Mouse (Mus musculus) stomach, adult 2 months (tissue): ENCODE results near the gene Rtn4ip1. TPM values are rescaled to one million over a fixed set of nuclear protein-coding genes. Genes with fewer than 3 reads are reported as not detected.

Source experiments
- polyA plus RNA-seq: library from polyadenylated mRNA; depleted of rRNA; stranded (reverse); fragments of >200 nt; gene quantifications from 2 replicates; pipeline ENCODE4 v1.2.3, GENCODE M21; 2012; rRNA removed

Rtn4ip1 gene
- 2.6 and 3.1 TPM in 2 replicates for polyA plus RNA-seq

DNA sequence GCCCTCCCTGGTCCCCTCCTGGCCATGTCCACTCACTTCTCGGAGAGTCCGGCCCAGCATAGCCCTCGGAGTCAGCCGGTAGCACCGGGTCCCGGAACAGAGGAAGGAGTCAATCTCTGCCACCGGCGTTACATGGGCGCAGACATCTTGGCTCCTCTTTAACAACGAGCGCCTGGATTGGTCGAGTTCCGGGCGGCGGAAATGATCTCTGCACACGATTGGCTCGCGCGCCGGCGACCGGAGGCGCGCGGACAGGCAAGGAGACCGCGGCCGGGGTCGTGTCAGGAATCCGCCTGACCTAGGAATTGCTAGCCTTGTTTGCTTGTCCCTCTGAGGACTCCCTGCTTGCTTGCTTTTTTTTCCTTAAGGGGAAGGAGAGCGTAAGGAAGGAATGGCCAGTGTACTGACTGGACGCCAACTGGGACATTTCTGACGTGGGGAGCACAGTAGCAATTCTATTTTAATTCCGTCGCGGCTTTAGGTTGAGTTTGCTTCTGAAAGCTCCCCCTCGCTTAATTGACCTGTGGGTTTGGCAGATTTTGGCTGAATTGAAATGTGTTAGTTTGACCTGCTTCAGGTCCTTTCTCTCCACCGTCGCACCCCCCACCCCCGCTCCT lies at the start of gene Rtn4ip1, which contains the start of gene Qrsl1:
Rtn4ip1 (plus strand) TSS at position 230 of the 617 bp plus-strand sequence.
Qrsl1 (minus strand) TSS at position 168 of the 617 bp plus-strand sequence.

Other genes starting within 250 kb of the Rtn4ip1 start
- 4.2 and 4.8 TPM in 2 replicates for gene Qrsl1, start 62 bp upstream of the Rtn4ip1 start, polyA plus RNA-seq
- gene Crybg1, start 247.0 kb downstream of the Rtn4ip1 start, polyA plus RNA-seq, result 5.0 and 6.1 TPM in 2 replicates